Mouse (Mus musculus) lung, postnatal 0 days (tissue): ENCODE data around the gene Adamtsl3.

Experiments used
- CTCF ChIP-seq: IDR thresholded peaks from 2 replicates; pipeline ENCODE4 v1.5.1; 2016; ENCODE audit warnings: antibody characterized with exemption, mild to moderate bottlenecking
- EP300 ChIP-seq: IDR thresholded peaks from 2 replicates; pipeline ENCODE4 v1.6.1; 2016; ENCODE audit warnings: antibody characterized with exemption, mild to moderate bottlenecking, control low read depth

GRCm38 (mm10) chr7:82335211-82336121 is at the start of gene Adamtsl3:
- TF ChIP-seq CTCF = no peak
- TF ChIP-seq EP300 = no peak
